Mouse (Mus musculus): Measurements from ENCODE around the gene Chrna10. TPM values are rescaled to one million over a fixed set of nuclear protein-coding genes. Genes with fewer than 3 reads are reported as not detected.

Chrna10 gene
- polyA plus RNA-seq, 1 experiment from 2014 or later, result not detected

Other genes starting within 250 kb of the Chrna10 start
- 4.1 TPM in 2 replicates for gene Folr1, start 246.0 kb downstream of the Chrna10 start, polyA plus RNA-seq (2016; fragmentation: Nextera tagmentation; extraction: Ambion mirVana)
- 128 and 131 TPM in 2 replicates for gene Lamtor1, start 210.9 kb downstream of the Chrna10 start, polyA plus RNA-seq (2016; fragmentation: Nextera tagmentation; extraction: Ambion mirVana)
- 0.42 and 0.45 TPM in 2 replicates for gene Tomt, start 210.5 kb downstream of the Chrna10 start, polyA plus RNA-seq (2016; fragmentation: Nextera tagmentation; extraction: Ambion mirVana)
- 4.2 and 5.0 TPM in 2 replicates for gene Lrrc51, start 182.9 kb downstream of the Chrna10 start, polyA plus RNA-seq (2016; fragmentation: Nextera tagmentation; extraction: Ambion mirVana)
- 67.8 and 70.6 TPM in 2 replicates for gene Numa1, start 182.7 kb downstream of the Chrna10 start, polyA plus RNA-seq (2016; fragmentation: Nextera tagmentation; extraction: Ambion mirVana)
- 1.8 TPM in 2 replicates for gene Il18bp, start 98.1 kb downstream of the Chrna10 start, polyA plus RNA-seq (2016; fragmentation: Nextera tagmentation; extraction: Ambion mirVana)
- gene Rnf121, start 51.4 kb downstream of the Chrna10 start, polyA plus RNA-seq (2016; fragmentation: Nextera tagmentation; extraction: Ambion mirVana), result 19.9 and 21.3 TPM in 2 replicates
- gene Xndc1, start 51.3 kb downstream of the Chrna10 start, polyA plus RNA-seq (2016; fragmentation: Nextera tagmentation; extraction: Ambion mirVana), result 26.5 and 27.5 TPM in 2 replicates
- gene Xntrpc, start 51.1 kb downstream of the Chrna10 start, polyA plus RNA-seq (2016; fragmentation: Nextera tagmentation; extraction: Ambion mirVana), result 0.90 and 1.5 TPM in 2 replicates
- 0.15 and 0.58 TPM in 2 replicates for gene Trpc2, start 33.7 kb downstream of the Chrna10 start, polyA plus RNA-seq (2016; fragmentation: Nextera tagmentation; extraction: Ambion mirVana)
- 8.0 and 9.0 TPM in 2 replicates for gene Art1, start 15.1 kb downstream of the Chrna10 start, polyA plus RNA-seq (2016; fragmentation: Nextera tagmentation; extraction: Ambion mirVana)
- 1.4 and 2.3 TPM in 2 replicates for gene Art5, start 7.3 kb downstream of the Chrna10 start, polyA plus RNA-seq (2016; fragmentation: Nextera tagmentation; extraction: Ambion mirVana)
- gene Nup98, start 93.3 kb upstream of the Chrna10 start, polyA plus RNA-seq (2016; fragmentation: Nextera tagmentation; extraction: Ambion mirVana), result 35.8 and 38.1 TPM in 2 replicates
- gene Pgap2, start 93.4 kb upstream of the Chrna10 start, polyA plus RNA-seq (2016; fragmentation: Nextera tagmentation; extraction: Ambion mirVana), result 50.7 and 55.6 TPM in 2 replicates
- gene Rhog, start 139.2 kb upstream of the Chrna10 start, polyA plus RNA-seq (2016; fragmentation: Nextera tagmentation; extraction: Ambion mirVana), result 41.9 and 42.7 TPM in 2 replicates
- gene Stim1, start 151.0 kb upstream of the Chrna10 start, polyA plus RNA-seq (2016; fragmentation: Nextera tagmentation; extraction: Ambion mirVana), result 16.8 and 19.1 TPM in 2 replicates

All from heart, embryonic 12.5 days (tissue).